Mouse (Mus musculus): ENCODE measurements around the gene Mul1.
A peak's percentile ranks its signal among the peaks of the same experiment; 100 is the strongest.
"Not testable (repeated sequence)": the region's sequence is repeated elsewhere in the genome, so short reads cannot be mapped to it uniquely, and the experiment has no call there.

The Mul1 gene

GRCm38 (mm10) chr4:138434347-138435316, at the start of gene Mul1:
TSS of gene Mul1 (plus strand) at chr4:138434671.
- peak; percentile 96 to 98 for DNase-seq (ENCODE audit: low spot score in 2 of 2)

DNA sequence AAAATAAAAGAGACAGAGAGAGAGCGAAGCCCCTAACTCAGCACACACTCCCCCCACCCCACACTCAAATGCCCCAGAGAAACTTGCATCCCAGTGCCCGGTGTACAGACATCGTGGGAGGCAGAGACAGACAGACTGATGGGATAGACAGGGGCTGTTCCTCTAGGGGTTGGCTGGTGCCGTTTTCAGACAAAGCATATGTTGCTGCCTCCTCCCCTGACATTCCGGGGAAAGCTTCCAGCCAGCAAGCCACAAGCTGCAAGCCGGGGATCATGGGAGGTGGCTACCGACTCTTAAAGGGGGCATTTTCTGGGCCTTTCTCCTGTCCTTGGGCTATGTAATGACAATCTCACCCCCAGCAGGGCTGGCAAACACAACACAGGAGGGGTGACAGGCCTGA, 40.8 kb upstream of the Mul1 start:
- DNase-seq (ENCODE audit: low spot score in 2 of 2) = peak; percentile 28 to 31

GRCm38 (mm10) chr4:138395087-138395970, 39.1 kb upstream of the Mul1 start:
- DNase-seq (ENCODE audit: low spot score in 2 of 2) = peak; percentile 54 to 62

DNA sequence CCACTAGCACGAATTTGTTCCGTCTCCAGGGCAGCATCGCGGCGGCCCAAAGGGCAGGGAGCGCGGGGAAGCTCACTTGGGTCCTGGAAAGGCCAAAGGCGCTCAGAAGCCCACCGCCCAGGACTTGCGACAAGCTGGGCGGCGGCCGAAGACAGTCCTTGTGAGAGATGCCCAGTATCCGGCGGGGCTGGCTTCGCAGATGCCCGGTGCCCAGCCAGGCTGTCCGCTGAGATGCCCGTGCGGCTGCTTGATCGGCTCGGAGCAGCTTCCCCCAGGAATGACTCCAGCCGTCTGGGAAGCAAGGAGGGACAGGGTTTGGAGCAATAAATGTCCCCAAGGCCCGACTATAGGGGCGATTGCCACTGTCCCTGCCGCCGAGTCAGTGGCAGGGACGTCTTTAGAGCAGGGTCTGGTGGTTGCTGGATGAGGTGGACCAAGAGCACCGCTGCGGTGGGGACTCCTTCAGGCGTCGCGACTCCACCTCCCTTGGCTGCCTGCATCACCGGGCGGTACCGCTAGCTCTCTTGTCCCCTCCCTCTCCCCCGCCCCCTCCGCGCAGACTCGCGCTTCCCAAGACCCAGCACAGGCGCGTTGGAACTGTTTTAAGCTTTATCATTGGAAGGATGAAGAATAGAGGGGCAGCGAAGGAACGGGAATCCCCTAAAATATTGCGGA, 38.4 kb upstream of the Mul1 start, which contains the start of gene Fam43b:
Fam43b (minus strand) TSS at position 558 of the 675 bp plus-strand sequence.
- DNase-seq (ENCODE audit: low spot score in 2 of 2) = peak; percentile 84 to 85

DNA sequence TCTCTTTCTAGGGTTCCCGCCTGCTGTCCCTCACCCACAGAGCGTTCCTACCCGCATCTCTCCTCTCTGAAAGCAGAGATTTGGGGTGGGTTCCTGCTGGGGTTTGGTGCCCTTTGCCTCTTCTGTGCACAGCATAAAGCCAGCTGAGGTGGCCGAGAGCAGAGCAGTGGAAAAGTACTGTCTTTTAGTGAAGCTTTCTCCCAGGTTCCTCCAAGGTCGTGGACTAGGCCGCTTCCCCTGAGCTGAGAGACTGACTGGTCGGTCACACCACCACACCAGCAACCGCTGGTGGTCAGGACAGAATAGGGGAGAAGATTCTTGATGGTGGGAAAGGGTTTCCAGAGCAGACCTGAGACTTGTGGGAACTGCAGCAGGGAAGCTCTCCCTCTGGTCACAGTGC, 37.8 kb upstream of the Mul1 start:
- DNase-seq (ENCODE audit: low spot score in 2 of 2) = no peak

- no peak for DNase-seq (ENCODE audit: low spot score in 2 of 2)
These were observed 29.7 kb upstream of the Mul1 start for GRCm38 (mm10) chr4:138404806-138405205.

DNA sequence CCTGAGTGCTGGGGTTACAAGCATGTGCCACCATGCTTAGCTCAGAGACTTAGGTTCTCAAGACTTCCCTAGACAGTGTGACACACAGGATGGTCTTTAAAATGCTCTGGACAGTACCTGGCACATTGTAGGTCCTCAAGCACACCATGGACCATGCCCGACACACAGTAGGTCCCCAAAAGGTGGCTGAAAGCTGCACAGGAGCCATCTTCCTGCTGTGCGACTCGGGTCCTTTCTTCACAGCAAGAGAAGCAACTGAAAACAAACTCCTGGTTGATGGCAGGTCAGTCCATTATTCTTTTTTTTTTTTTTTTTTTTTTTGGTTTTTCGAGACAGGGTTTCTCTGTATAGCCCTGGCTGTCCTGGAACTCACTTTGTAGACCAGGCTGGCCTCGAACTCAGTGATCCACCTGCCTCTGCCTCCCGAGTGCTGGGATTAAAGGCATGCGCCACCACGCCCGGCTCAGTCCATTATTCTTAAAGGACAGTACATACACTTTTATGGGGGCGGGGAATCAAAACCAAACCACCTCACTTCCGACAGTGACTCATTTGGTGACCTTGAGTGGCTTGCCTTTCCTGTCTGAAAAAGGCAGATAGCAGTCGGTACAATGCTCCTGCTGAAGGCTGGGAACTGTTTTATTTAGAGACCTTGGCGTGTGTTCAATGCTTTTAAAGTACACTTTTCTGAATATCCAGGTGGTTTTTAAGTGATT, 26.8 kb upstream of the Mul1 start:
- DNase-seq (ENCODE audit: low spot score in 2 of 2) = no peak

DNA sequence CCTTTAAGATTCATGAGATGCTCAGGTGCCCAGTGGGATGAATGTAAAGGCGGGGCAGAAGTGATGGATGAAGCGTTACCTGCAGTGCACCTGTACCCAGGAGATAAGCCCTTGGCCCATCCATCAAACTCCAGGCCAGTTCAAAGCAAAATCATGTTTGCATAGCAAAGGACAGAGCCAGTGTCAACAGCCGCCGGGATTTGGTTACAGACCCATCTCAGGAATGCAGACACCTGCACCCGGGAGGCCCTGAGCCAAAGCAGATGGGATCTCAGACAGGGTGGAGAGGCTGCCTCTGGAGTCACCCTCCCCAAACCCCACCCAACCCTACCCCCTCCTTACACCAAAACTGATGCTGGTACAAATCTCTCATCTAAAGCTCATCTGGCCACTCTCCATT, 23.5 kb upstream of the Mul1 start:
- no peak for DNase-seq (ENCODE audit: low spot score in 2 of 2)

DNA sequence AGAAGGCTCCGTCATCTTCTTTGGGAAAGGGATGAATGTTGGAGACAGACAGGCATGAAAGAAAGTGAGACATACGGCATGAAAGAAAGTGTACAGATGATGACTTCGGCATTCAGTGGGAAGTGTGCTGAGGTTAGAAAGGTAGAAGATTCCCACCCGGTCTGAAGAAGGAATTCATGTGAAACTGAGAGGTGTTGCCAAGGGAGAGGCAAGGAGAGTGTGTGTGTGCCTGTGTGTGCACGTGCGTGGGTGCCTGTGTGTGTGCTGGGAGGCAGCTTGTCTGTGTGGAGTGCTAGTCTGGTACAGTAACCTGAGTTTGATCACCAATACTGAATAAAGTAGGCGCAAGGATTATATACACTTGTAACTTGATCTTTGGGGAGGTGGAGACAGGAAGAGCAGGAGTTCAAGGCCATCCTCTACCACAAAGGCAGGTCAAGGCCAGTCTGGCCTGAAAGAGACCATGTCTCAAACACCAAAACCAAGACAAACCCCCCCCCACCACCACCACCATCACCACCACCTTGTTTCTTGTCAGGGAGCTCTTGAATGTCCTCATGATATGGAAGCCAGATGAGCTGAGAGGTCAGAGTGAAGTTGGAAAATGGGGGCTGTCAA, 22.9 kb upstream of the Mul1 start:
- DNase-seq (ENCODE audit: low spot score in 2 of 2) = no peak

DNA sequence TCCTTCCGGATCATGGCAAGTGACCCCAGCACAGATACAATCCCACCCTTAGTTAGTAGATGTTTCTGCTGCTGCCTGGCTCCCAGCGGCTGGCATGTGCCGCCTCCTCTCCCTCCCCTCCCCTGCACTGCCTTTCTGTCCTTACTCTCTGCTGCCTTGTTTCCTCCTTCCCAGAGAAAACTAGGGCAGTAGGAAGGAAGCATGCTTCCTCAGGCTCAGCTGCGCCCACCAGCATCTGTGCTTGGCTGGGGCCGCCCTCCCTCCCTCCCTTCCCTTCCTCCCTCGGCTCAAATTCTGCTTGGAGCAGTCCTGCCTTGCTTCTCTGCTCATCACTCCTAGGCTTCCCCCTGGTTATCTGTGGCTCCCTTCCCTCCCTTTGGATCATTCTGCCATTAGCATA, 19.7 kb upstream of the Mul1 start:
- peak; percentile 74 to 77 for DNase-seq (ENCODE audit: low spot score in 2 of 2)

DNA sequence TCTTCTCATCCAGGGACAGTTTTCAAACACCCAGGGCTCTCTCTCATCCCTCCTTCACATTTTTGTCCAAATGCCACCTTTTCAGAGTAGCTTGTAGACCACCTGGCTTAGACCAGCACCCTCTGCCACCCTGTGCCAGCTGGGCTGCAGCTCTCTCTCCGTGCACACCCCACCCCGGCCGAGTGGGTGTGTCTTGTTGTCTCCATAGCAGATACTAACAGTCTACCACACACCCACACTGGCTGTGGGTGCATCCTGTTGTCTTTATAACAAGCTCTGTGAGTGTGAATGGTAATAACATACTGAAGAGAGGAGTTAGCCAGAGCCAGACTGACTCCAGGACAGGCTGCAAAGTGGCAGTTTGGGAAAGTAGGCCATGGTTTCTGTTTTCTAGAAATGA, 18.5 kb upstream of the Mul1 start:
- DNase-seq (ENCODE audit: low spot score in 2 of 2) = peak; percentile 70 to 76

DNA sequence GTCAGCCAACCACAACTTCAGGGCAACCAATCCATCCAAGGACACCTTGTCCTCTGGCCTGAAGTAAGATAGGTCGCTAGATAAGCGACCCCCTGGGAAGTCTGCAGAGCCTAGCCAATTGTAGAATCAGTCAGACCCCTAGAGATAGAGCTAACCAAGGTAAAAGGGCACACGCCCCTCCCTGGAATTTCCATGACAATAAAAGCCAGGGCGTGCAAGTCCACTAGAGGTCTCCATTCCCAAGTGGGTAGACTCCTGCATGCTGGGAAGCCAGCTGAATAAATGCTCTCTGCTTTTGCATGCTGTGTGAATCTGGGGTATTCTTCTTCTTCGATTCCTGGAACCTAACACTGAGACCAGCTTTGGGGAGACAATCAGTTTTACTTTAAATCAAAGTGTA, 18.1 kb upstream of the Mul1 start:
- no peak for DNase-seq (ENCODE audit: low spot score in 2 of 2)

GRCm38 (mm10) chr4:138417882-138418281, 16.6 kb upstream of the Mul1 start:
- DNase-seq (ENCODE audit: low spot score in 2 of 2) = no peak

DNA sequence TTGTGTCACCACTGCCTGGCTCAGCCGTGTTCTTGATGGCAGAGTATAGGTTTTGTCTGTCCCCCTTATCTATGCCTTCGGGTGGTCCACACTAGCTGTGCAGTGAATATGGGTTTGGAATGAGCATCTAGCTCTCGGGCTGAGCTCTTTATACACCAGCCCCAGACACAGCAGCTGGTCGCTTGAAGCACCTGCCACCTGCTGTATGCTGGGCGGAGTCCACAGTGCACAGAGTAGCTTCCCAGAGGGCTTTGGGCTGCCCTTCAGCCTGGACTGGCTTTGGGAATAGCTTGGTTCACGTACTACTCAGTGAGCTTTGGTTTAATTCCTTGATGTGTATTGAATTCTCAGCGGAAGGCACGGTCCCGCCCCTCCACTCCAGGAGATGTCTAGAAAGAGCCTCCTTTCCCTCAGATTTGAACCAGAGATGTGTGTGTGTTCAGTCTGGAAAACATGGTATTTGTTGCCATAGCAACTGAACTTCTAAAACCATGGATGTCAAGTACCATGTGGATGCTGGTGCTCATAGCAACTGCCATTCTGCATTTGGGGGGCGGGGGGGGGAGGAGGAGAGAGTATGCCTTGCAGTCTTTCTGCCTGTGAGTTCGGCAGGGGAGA, 16.0 kb upstream of the Mul1 start:
- DNase-seq (ENCODE audit: low spot score in 2 of 2) = peak in 1 of 2 experiments; percentile 28

- DNase-seq (ENCODE audit: low spot score in 2 of 2) = no peak
These were observed 9.4 kb upstream of the Mul1 start for GRCm38 (mm10) chr4:138425028-138425427.

DNA sequence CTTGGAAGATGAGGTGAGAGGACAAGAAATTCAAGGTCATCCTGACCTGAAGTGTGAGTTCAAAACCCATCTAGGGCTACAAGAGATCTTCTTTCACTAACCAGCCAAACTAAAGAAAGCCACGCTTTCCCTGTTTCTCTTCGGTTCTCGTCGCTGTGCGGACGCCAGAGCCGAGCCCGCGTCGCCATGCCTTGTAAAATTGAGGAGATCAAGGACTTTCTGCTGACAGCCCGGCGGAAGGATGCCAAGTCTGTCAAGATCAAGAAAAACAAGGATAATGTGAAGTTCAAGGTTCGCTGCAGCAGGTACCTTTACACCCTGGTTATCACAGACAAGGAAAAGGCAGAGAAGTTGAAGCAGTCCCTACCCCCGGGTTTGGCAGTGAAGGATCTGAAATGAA, 8.9 kb upstream of the Mul1 start:
- DNase-seq (ENCODE audit: low spot score in 2 of 2) = not testable (repeated sequence)

DNA sequence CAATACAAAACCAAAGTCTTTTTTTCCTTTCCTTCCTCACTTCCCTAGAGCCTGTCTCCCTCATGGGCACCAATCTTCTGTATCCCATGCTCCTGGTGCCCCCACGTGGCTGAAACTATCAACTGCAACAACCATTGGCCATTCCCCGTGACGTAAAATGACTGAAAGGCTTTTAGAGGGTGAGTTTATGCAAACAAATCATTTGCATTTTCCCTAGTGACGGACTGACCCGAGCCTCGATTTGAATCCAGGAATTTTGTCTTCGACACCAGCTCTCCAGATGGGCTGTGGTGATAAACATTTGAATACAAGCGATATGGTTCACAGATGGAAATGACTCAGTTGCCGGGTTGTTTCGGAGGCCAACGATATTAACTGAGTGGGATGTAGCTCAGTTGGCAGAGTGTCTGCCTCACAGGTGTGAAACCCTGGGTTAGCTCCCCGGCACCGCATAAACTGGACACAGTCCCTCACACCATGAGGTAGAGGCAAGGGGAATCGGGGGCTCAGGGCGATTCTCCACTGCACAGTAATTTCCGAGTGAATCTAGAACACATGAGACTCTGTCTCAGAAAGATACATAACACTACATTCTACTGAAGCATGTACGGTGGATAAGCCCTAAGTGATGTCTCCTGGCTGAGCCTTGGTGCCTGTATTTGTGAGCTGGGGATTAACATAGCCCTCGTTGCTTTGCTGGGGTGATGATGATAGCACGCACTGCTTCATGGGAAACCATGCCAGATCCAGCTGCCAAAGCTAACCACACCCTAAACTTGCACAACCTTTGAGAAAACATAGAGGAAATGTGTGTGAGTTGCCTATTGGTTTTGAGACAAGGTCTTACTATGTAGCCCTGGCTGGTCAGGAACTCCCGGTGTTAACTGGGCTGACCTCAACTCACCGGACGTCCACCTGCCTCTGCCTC, 7.4 kb upstream of the Mul1 start:
- DNase-seq (ENCODE audit: low spot score in 2 of 2) = peak; percentile 96 to 97

GRCm38 (mm10) chr4:138429778-138430177, 4.7 kb upstream of the Mul1 start:
- no peak for DNase-seq (ENCODE audit: low spot score in 2 of 2)

DNA sequence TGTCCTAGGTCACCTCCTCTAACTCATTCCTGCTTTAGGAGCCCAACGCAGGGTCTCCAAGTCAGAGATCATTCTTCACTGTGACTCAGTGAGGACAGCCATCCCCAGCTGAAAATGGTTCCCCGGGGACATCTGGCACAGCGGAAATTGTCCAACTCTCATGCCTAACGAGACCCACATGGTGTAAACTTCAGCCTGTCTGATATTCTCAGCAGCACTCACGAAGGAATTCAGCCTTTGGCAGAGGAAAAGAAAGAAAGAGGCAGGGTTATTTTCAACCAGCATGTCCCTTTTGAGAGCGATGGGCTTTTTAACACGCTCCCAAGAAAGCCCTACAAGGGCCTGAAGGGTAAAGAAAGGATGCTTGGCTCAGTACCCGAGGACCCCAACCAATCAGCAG, 3.1 kb upstream of the Mul1 start:
- DNase-seq (ENCODE audit: low spot score in 2 of 2) = no peak

All from right cerebral cortex, adult 2 months (tissue).